8 mouse cellular contexts compared by ENCODE assay signal in the genomic region with DNA sequence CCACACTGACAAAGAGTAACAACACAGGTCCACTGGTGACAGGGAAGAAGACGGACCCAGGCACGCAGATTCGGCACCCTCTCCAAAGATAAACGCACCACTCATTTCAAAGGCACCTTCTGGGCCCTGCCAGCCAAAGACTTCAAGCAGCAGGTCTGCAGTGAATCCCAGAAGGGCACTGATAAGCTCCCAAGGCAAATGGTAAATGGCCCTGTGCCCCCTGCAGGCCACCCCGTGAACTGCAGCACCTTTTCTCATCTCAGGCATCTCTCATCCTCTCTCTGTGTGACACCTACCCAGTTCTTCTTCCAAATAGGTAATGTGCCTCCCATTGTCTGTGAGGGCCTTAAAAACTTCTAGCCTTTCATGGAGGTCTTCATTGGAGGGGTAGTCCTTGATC. TPM values are rescaled to one million over a fixed set of nuclear protein-coding genes. Genes with fewer than 3 reads are reported as not detected.
DNase-seq lines count a peak whose midpoint lies in the region; ATAC-seq lines count a peak whose summit lies in the region.
"Had no signal": no experiment of that assay in that cellular context is flagged by ENCODE, and none has a peak within 500 bp of the region (broad histone marks: within the 10 kb centered on the region; RNA-seq: fewer than 3 reads in every experiment).

No protein-coding gene starts in this region.

- no peaks in the 10 kb centered on the region for H3K9me3 ChIP-seq in liver, embryonic 12.5 days (replicated peaks)
- H3K9me3 ChIP-seq: hindbrain, embryonic 15.5 days had no signal

- no peak overlapping the region for H3K27ac ChIP-seq in liver, embryonic 12.5 days
- H3K27ac ChIP-seq: hindbrain, embryonic 15.5 days had no signal

- H3K4me2 ChIP-seq in liver, embryonic 12.5 days: no peak overlapping the region
- H3K4me2 ChIP-seq: hindbrain, embryonic 15.5 days had no signal

- no peak overlapping the region for H3K9ac ChIP-seq in liver, embryonic 12.5 days
- H3K9ac ChIP-seq: hindbrain, embryonic 15.5 days had no signal

- peaks cover 24% of the 10 kb centered on the region for H3K4me1 ChIP-seq in liver, embryonic 12.5 days

- H3K27me3 ChIP-seq in liver, embryonic 12.5 days (replicated peaks): no peaks in the 10 kb centered on the region
- H3K27me3 ChIP-seq: hindbrain, embryonic 15.5 days had no signal

- peak; percentile 43; the same call in 1 of the 2 replicates for ATAC-seq in liver, embryonic 12.5 days

- H3K36me3 ChIP-seq in liver, embryonic 12.5 days: peaks cover 70% of the 10 kb centered on the region

- 16% methylated on average over 5 of the region's 5 CpGs for WGBS in liver, embryonic 12.5 days (ENCODE audit: insufficient replicate concordance)

- DNase-seq in 3T3-L1 (ENCODE audit: low read depth, low spot score) (peak; percentile 87), 416B (ENCODE audit: low read depth) (peak; percentile 73)
- peak; percentile 87 for DNase-seq in adrenal gland, postnatal 10 days
- peak; percentile 70 for DNase-seq in embryo, embryonic 9.5 days (ENCODE audit: extremely low spot score)
- DNase-seq in kidney, adult 9 months: peak; percentile 82
- peak; percentile 59 for DNase-seq in right cerebral cortex, adult 18-20 months

- H3K4me3 ChIP-seq in liver, embryonic 12.5 days: no peak overlapping the region
- H3K4me3 ChIP-seq: hindbrain, embryonic 15.5 days had no signal

RNA-seq across cellular contexts. Expression of a gene that starts 3.8 kb away (rescaled TPM):
- 100 to 1,000 TPM in 1 of 2 experiments, 10 to 100 TPM in 1; 84.9 to 110 TPM for total RNA-seq in adrenal gland, postnatal 10 days (2021)
- 30.8 and 35.0 TPM in 2 replicates for polyA plus RNA-seq in liver, embryonic 12.5 days (2016; fragmentation: Nextera tagmentation; extraction: Ambion mirVana)

RNA-seq across cellular contexts. Expression of a gene that starts 3.8 kb away (rescaled TPM):
- total RNA-seq in adrenal gland, postnatal 10 days (2021): 10 to 100 TPM in 1 of 2 experiments, 1 to 10 TPM in 1; 6.4 to 11.6 TPM
- 11.3 and 12.4 TPM in 2 replicates for polyA plus RNA-seq in liver, embryonic 12.5 days (2016; fragmentation: Nextera tagmentation; extraction: Ambion mirVana)

RNA-seq across cellular contexts. Expression of a gene that starts 21.5 kb away (rescaled TPM):
- total RNA-seq in adrenal gland, postnatal 10 days (2021): 10 to 100 TPM; 66.9 to 72.8 TPM
- 14.6 and 15.2 TPM in 2 replicates for polyA plus RNA-seq in liver, embryonic 12.5 days (2016; fragmentation: Nextera tagmentation; extraction: Ambion mirVana)

RNA-seq across cellular contexts. Expression of a gene that starts 29.6 kb away (rescaled TPM):
- not detected for total RNA-seq in adrenal gland, postnatal 10 days (2021)
- 0.33 TPM in 1 of 2 replicates, not detected in the other for polyA plus RNA-seq in liver, embryonic 12.5 days (2016; fragmentation: Nextera tagmentation; extraction: Ambion mirVana)

RNA-seq across cellular contexts. Expression of a gene that starts 40.8 kb away (rescaled TPM):
- 10 to 100 TPM; 38.9 to 42.2 TPM for total RNA-seq in adrenal gland, postnatal 10 days (2021)
- 19.7 and 20.4 TPM in 2 replicates for polyA plus RNA-seq in liver, embryonic 12.5 days (2016; fragmentation: Nextera tagmentation; extraction: Ambion mirVana)
